Mouse (Mus musculus) myocyte (in vitro differentiated cells): Measurements from ENCODE around the gene Fndc9.

Experiments used
- E2F4 ChIP-seq: IDR thresholded peaks from one replicate; pipeline ENCODE4 v1.6.1; 2011; ENCODE audit warnings: mild to moderate bottlenecking, control low read depth, moderate library complexity; ENCODE audit not compliant: insufficient read depth
- MAX ChIP-seq: IDR thresholded peaks from one replicate; pipeline ENCODE4 v1.6.1; 2011; ENCODE audit warnings: low read depth, mild to moderate bottlenecking, control low read depth
- MYOD1 ChIP-seq, 3 experiments: IDR thresholded peaks; one replicate each; pipeline ENCODE4 v1.6.1; 2011; ENCODE audit warnings: control low read depth in 2 of 3, low read depth in 2 of 3, mild to moderate bottlenecking in 2 of 3, moderate library complexity in 1 of 3; ENCODE audit not compliant: insufficient read length in 2 of 3, control insufficient read depth in 1 of 3
- POLR2A ChIP-seq: IDR thresholded peaks from one replicate; pipeline ENCODE4 v1.6.1; 2011; ENCODE audit warnings: low read depth, mild to moderate bottlenecking, control low read depth, moderate library complexity; ENCODE audit not compliant: insufficient read length
- TCF3 ChIP-seq: IDR thresholded peaks from one replicate; pipeline ENCODE4 v1.6.1; 2011; ENCODE audit warnings: low read depth, control low read depth; ENCODE audit not compliant: insufficient read length

DNA sequence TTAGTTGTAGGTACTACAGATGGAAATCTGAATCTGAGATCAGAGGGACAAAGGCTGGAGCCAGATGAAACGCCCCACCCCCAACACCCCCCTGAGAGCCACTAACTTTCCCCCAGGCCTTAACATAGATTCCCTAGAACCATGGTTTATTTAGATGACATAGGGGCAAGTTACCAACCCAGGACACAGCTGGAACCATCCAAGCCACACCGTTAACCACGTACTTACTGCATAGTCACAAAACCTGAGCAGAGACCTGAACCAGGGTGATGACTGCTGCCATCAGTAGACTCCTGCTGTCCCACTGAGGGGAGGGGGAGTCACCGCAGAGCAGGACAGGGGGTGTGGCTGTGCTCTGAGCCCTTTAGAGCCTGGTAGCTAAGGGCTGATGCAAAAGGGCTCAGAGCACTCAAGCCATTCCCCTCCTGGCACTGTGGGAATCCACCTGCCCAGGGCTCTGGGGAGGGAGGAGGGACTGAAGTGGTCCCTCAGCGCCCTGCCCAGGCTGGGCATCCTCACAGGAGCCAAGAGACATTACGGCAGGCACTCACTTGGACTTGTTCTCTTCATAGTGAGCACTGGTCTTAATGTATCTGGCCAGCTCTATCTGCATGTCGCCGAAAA is 36.8 kb downstream of the Fndc9 start:
- no peak for TF ChIP-seq POLR2A
- no peak for TF ChIP-seq MYOD1 (IDR thresholded peaks at IDR 0.05; ENCODE audit: control insufficient read depth in 1 of 3, insufficient read length in 2 of 3, low read depth in 2 of 3)
- TF ChIP-seq MAX: no peak
- no peak for TF ChIP-seq E2F4
- no peak for TF ChIP-seq TCF3
